Mouse (Mus musculus): Measurements from ENCODE around the gene Acp5. TPM values are rescaled to one million over a fixed set of nuclear protein-coding genes. Genes with fewer than 3 reads are reported as not detected.

Gene Acp5
- polyA plus RNA-seq, 1 experiment = 23.8 TPM

DNA sequence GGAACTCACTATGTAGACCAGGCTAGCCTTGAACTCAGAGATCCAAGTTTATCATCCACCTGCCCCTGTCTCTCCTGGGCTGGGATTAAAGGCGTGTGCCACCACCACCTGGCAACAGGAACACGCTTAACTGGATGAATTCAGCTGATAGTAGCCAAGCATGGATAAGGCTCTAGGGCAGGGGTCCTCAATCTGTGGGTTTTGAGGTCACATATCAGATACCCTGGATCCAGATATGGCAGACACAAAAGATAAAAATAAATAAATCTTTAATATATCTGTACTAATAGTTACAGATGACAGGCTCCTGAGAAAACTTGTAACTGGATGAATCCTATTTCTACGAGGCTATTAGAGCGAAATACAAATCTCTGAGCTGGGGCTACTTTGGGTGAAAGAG, 19.9 kb downstream of the Acp5 start:
- 0 out of 2 replicates have a peak, but pooled peaks cover 3% of the 10 kb centered on the region for H3K9me3 ChIP-seq
- H3K27me3 ChIP-seq (replicated peaks) = peaks cover 4% of the 10 kb centered on the region
- peaks cover 24% of the 10 kb centered on the region for H3K4me1 ChIP-seq
- TF ChIP-seq GATA1 (IDR thresholded peaks at IDR 0.05; ENCODE audit: borderline replicate concordance, low read length) = no peak
- no peak for TF ChIP-seq FLI1 (IDR thresholded peaks at IDR 0.05; ENCODE audit: low read length)
- no peak overlapping the region for H3K4me3 ChIP-seq (replicated peaks)
- H3K36me3 ChIP-seq (replicated peaks; ENCODE audit: low read length) = peaks cover 42% of the 10 kb centered on the region

DNA sequence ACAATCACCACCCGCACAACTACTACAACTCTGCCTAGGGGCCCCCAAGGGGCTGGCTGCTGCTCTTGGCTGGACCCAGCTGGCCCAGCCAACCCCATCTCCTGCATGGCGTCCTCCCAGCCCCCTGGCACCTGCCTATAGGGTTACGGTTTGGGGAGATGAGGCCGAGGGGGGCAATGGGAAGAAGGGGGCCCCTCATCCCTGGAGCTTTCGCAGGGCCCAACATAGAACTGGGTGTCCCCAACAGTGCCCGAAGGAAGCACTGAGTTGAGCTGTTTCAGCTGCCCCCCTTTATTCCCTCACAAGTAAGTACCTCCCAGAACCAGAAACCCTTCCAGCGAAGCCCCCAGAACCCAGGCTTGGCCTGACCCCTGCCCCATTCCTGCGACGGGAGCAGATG, 27.3 kb downstream of the Acp5 start:
- TF ChIP-seq GATA1 (IDR thresholded peaks at IDR 0.05; ENCODE audit: borderline replicate concordance, low read length) (no peak), FLI1 (IDR thresholded peaks at IDR 0.05; ENCODE audit: low read length) (no peak)
- Histone ChIP-seq H3K27me3 (replicated peaks) (peaks cover 14% of the 10 kb centered on the region), H3K4me3 (replicated peaks) (no peak overlapping the region), H3K36me3 (replicated peaks; ENCODE audit: low read length) (peaks cover 38% of the 10 kb centered on the region), H3K4me1 (no peaks in the 10 kb centered on the region), H3K9me3 (no peaks in the 10 kb centered on the region)

- peaks cover 76% of the 10 kb centered on the region for H3K27me3 ChIP-seq (replicated peaks)
- no peaks in the 10 kb centered on the region for H3K36me3 ChIP-seq (replicated peaks; ENCODE audit: low read length)
Observed at GRCm38 (mm10) chr9:22099922-22100321, 35.6 kb downstream of the Acp5 start.

GRCm38 (mm10) chr9:22098993-22099696, 36.4 kb downstream of the Acp5 start, which contains the start of gene Cnn1:
Cnn1 (plus strand) TSS chr9:22099216.
- Histone ChIP-seq H3K27me3 (replicated peaks) (peaks cover 74% of the 10 kb centered on the region), H3K4me1 (peaks cover 24% of the 10 kb centered on the region), H3K4me3 (replicated peaks) (no peak within 1 kb of the TSS), H3K9me3 (no peaks in the 10 kb centered on the region), H3K36me3 (replicated peaks; ENCODE audit: low read length) (no peaks in the 10 kb centered on the region)
- no peak for TF ChIP-seq FLI1 (IDR thresholded peaks at IDR 0.05; ENCODE audit: low read length)
- TF ChIP-seq GATA1 (IDR thresholded peaks at IDR 0.05; ENCODE audit: borderline replicate concordance, low read length) = no peak

More at GRCm38 (mm10) chr9:22099922-22100321, 35.6 kb downstream of the Acp5 start:
- H3K9me3 ChIP-seq = no peaks in the 10 kb centered on the region
- H3K4me1 ChIP-seq = peaks cover 24% of the 10 kb centered on the region
- no peak for TF ChIP-seq FLI1 (IDR thresholded peaks at IDR 0.05; ENCODE audit: low read length)
- no peak for TF ChIP-seq GATA1 (IDR thresholded peaks at IDR 0.05; ENCODE audit: borderline replicate concordance, low read length)
- peak overlapping the region; percentile 18 for H3K4me3 ChIP-seq (replicated peaks)

GRCm38 (mm10) chr9:22095854-22096307, 39.6 kb downstream of the Acp5 start:
- H3K27me3 ChIP-seq (replicated peaks) = peaks cover 56% of the 10 kb centered on the region
- TF ChIP-seq GATA1 (IDR thresholded peaks at IDR 0.05; ENCODE audit: borderline replicate concordance, low read length) (no peak), FLI1 (IDR thresholded peaks at IDR 0.05; ENCODE audit: low read length) (no peak)

GRCm38 (mm10) chr9:22092746-22093145, 42.8 kb downstream of the Acp5 start:
- peaks cover 19% of the 10 kb centered on the region for H3K4me1 ChIP-seq
- no peaks in the 10 kb centered on the region for H3K36me3 ChIP-seq (replicated peaks; ENCODE audit: low read length)
- H3K9me3 ChIP-seq = no peaks in the 10 kb centered on the region
- H3K27me3 ChIP-seq (replicated peaks) = peaks cover 34% of the 10 kb centered on the region
- TF ChIP-seq FLI1 (IDR thresholded peaks at IDR 0.05; ENCODE audit: low read length) (no peak), GATA1 (IDR thresholded peaks at IDR 0.05; ENCODE audit: borderline replicate concordance, low read length) (no peak)
- H3K4me3 ChIP-seq (replicated peaks) = no peak overlapping the region

More at GRCm38 (mm10) chr9:22095854-22096307, 39.6 kb downstream of the Acp5 start:
- Histone ChIP-seq H3K9me3 (no peaks in the 10 kb centered on the region), H3K36me3 (replicated peaks; ENCODE audit: low read length) (no peaks in the 10 kb centered on the region), H3K4me3 (replicated peaks) (peak overlapping the region; percentile 89), H3K4me1 (peaks cover 24% of the 10 kb centered on the region)

- TF ChIP-seq GATA1 (IDR thresholded peaks at IDR 0.05; ENCODE audit: borderline replicate concordance, low read length) (no peak), FLI1 (IDR thresholded peaks at IDR 0.05; ENCODE audit: low read length) (no peak)
- peaks cover 23% of the 10 kb centered on the region for H3K27me3 ChIP-seq (replicated peaks)
- no peak overlapping the region for H3K4me3 ChIP-seq (replicated peaks)
- peaks cover 21% of the 10 kb centered on the region for H3K4me1 ChIP-seq
- H3K36me3 ChIP-seq (replicated peaks; ENCODE audit: low read length) = no peaks in the 10 kb centered on the region
- H3K9me3 ChIP-seq = no peaks in the 10 kb centered on the region
Observed at GRCm38 (mm10) chr9:22089986-22090385, 45.5 kb downstream of the Acp5 start.

DNA sequence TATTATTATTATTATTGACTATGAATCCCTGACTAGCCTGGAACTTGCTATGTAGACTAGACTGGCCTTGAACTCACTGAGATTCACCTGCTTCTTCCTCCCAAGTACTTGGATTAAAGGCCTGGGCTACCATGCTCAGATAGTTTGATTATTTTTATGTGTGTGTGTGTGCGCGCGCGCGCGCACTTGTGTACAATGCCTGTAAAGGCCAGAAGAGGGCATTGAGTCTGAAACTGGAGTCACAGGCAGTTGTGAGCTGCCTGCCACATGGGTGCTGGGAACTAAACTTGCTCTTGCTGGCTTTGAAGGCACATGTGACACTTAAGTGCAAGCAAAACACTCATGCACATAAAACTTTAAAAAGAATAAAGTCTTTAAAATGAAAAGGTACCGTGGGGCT, 46.2 kb downstream of the Acp5 start:
- Histone ChIP-seq H3K36me3 (replicated peaks; ENCODE audit: low read length) (no peaks in the 10 kb centered on the region), H3K27me3 (replicated peaks) (peaks cover 21% of the 10 kb centered on the region), H3K4me3 (replicated peaks) (no peak overlapping the region), H3K9me3 (no peaks in the 10 kb centered on the region), H3K4me1 (peaks cover 28% of the 10 kb centered on the region)
- TF ChIP-seq GATA1 (IDR thresholded peaks at IDR 0.05; ENCODE audit: borderline replicate concordance, low read length) (no peak), FLI1 (IDR thresholded peaks at IDR 0.05; ENCODE audit: low read length) (no peak)

DNA sequence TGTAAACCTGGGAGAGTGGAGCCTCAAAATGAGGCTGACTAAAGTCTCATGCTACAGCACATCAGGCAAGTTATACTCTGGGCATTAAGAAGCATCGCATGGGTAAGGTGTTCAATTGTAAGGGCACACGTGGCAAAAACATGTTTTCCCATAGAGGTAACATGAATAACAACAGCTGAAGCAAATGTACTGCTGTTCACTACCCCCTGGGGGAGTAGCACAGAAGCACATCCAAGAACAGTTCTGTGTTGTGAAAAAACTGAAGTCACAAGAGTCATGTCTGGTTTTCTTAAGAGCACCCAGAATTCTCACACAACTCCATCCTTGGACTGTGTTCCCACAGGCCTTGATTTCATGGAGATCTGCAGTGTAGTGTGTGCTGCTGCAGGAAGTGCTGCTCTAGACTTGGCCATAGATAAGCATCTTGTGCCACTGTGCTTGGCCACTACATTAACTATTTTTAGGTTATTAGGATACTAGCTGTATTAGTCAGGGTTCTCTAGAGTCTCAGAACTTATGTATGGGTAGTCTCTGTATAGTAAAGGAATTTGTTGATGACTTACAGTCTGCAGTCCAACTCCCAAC, 48.4 kb downstream of the Acp5 start:
- peaks cover 10% of the 10 kb centered on the region for H3K27me3 ChIP-seq (replicated peaks)
- no peak overlapping the region for H3K4me3 ChIP-seq (replicated peaks)
- no peaks in the 10 kb centered on the region for H3K9me3 ChIP-seq
- TF ChIP-seq GATA1 (IDR thresholded peaks at IDR 0.05; ENCODE audit: borderline replicate concordance, low read length) (no peak), FLI1 (IDR thresholded peaks at IDR 0.05; ENCODE audit: low read length) (no peak)
- peaks cover 7% of the 10 kb centered on the region for H3K36me3 ChIP-seq (replicated peaks; ENCODE audit: low read length)
- H3K4me1 ChIP-seq = peaks cover 34% of the 10 kb centered on the region

GRCm38 (mm10) chr9:22086012-22086411, 49.5 kb downstream of the Acp5 start:
- H3K4me3 ChIP-seq (replicated peaks) = peak overlapping the region; percentile 98

More at GRCm38 (mm10) chr9:22086012-22086411, 49.5 kb downstream of the Acp5 start:
- peaks cover 34% of the 10 kb centered on the region for H3K4me1 ChIP-seq
- no peak for TF ChIP-seq FLI1 (IDR thresholded peaks at IDR 0.05; ENCODE audit: low read length)
- TF ChIP-seq GATA1 (IDR thresholded peaks at IDR 0.05; ENCODE audit: borderline replicate concordance, low read length) = no peak
- H3K36me3 ChIP-seq (replicated peaks; ENCODE audit: low read length) = peaks cover 7% of the 10 kb centered on the region
- H3K9me3 ChIP-seq = no peaks in the 10 kb centered on the region
- H3K27me3 ChIP-seq (replicated peaks) = peaks cover 7% of the 10 kb centered on the region
